Mouse (Mus musculus): ENCODE results near the gene Arhgap45. TPM values are rescaled to one million over a fixed set of nuclear protein-coding genes. Genes with fewer than 3 reads are reported as not detected.

The Arhgap45 gene
- total and polyA plus RNA-seq, 2 experiments from 2014 or later: 1.7 to 2.3 TPM

DNA sequence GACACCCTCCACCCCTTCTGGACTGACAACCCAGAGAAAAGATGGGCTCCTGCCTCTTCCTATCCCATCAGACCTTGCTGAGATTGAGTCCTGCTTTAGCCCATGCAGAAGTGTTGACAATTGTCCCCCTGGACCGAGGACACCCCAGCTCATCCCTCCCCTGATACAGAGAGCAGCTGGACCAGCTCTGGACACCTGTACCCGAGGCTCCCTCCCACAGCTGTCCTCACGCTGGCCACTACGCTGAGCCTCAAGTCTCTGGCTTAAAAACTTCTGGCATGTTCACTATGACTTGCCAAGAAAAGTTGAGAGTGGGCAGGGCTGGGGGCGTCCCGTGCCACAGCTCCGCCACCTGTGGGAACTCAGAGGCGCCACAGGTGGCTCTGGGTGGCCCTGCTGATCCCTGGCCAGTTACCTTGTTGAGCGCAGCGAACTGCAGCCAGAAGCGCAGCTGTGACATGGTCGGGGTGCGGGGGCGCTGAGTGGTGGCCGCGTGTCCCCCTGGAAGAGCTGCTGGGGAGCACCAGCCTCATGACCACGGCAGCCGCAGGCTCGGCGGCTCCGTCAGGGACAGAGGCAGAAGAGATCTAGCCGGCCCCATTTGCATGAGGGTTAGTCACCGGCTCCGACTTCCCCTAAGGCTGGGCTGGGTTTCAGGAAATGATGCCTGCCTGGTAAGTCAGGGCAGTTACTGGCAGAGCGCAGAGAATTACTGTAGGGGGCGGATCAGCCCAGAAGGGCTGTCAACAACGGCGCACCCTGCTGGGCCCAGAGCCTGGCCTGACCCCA, 58.6 kb downstream of the Arhgap45 start:
- no peak overlapping the region for H3K9ac ChIP-seq
- no peak for DNase-seq
- peaks cover 19% of the 10 kb centered on the region; the same call in 1 of the 2 replicates for H3K36me3 ChIP-seq (ENCODE audit: insufficient read depth)
- no peaks in the 10 kb centered on the region for H3K9me3 ChIP-seq (ENCODE audit: low read length)
- H3K4me1 ChIP-seq (ENCODE audit: insufficient read depth): no peaks in the 10 kb centered on the region
- H3K4me3 ChIP-seq (ENCODE audit: low read depth, low read length): no peak overlapping the region
- H3K27me3 ChIP-seq (ENCODE audit: insufficient read depth, low read length): no peaks in the 10 kb centered on the region
- 0 out of 2 replicates have a peak, but pooled peaks have one; percentile 29 for ATAC-seq
- no peak overlapping the region for H3K27ac ChIP-seq (ENCODE audit: low read depth, low read length)
- WGBS: 26% methylated on average over 28 of the region's 28 CpGs
- H3K4me2 ChIP-seq (ENCODE audit: low read depth): peak overlapping the region; percentile 15; the same call in 1 of the 2 replicates
- TF ChIP-seq CTCF (IDR thresholded peaks at IDR 0.05; ENCODE audit: low read depth): no peak

DNA sequence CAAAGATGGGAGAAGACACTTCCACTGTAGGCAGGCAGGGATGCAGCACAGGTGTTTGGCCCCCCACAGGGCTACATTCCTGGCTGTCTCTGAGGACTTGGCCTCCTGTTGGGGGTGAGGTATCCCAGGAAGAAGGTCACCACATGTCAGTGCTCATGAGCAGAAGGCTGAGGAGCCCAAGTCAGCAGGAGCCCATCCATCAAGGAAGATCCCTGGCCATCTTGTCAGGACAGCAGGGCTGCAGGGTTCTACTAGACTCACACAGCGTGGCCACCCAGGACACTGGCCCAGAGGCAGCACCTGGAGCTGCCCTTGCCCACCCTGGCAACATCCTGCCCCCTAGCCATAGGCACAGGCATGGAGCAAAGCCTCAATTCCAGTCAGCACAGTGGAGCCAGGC, 59.5 kb downstream of the Arhgap45 start:
- WGBS: 43% methylated on average over 1 of the region's 1 CpGs

DNA sequence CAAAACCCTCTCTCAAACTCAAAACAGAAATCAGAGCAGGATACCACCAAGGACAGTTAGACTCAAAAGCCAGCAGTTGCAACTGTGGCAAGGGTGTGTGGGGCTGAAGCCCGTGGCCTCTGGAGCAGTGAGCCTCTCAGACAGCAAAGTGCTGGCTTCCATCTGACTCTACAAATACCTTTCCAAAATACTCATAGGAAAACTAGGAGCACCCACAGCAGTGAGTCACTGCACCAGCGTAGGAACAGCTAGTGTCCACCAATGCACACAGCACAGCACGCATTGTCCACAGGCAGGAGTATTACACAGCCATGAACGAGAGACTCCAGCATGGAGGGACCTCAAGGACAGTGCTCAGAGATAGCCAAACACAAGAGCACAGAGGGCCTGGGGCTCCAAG, 59.9 kb downstream of the Arhgap45 start:
- ATAC-seq (no peak), DNase-seq (no peak)
- Histone ChIP-seq H3K36me3 (ENCODE audit: insufficient read depth) (peaks cover 31% of the 10 kb centered on the region), H3K27me3 (ENCODE audit: insufficient read depth, low read length) (no peaks in the 10 kb centered on the region), H3K4me1 (ENCODE audit: insufficient read depth) (no peaks in the 10 kb centered on the region), H3K9me3 (ENCODE audit: low read length) (no peaks in the 10 kb centered on the region), H3K4me3 (ENCODE audit: low read depth, low read length) (no peak overlapping the region), H3K27ac (ENCODE audit: low read depth, low read length) (no peak overlapping the region), H3K4me2 (ENCODE audit: low read depth) (no peak overlapping the region), H3K9ac (no peak overlapping the region)
- no peak for TF ChIP-seq CTCF (IDR thresholded peaks at IDR 0.05; ENCODE audit: low read depth)
- WGBS: 91% methylated on average over 4 of the region's 4 CpGs

More for the DNA sequence above, 59.5 kb downstream of the Arhgap45 start:
- no peaks in the 10 kb centered on the region for H3K27me3 ChIP-seq (ENCODE audit: insufficient read depth, low read length)
- TF ChIP-seq CTCF (IDR thresholded peaks at IDR 0.05; ENCODE audit: low read depth): no peak
- no peaks in the 10 kb centered on the region for H3K9me3 ChIP-seq (ENCODE audit: low read length)
- DNase-seq (no peak), ATAC-seq (no peak)
- H3K4me3 ChIP-seq (ENCODE audit: low read depth, low read length): no peak overlapping the region
- no peak overlapping the region for H3K9ac ChIP-seq
- H3K4me2 ChIP-seq (ENCODE audit: low read depth): no peak overlapping the region
- no peak overlapping the region for H3K27ac ChIP-seq (ENCODE audit: low read depth, low read length)
- peaks cover 26% of the 10 kb centered on the region for H3K36me3 ChIP-seq (ENCODE audit: insufficient read depth)
- no peaks in the 10 kb centered on the region for H3K4me1 ChIP-seq (ENCODE audit: insufficient read depth)

DNA sequence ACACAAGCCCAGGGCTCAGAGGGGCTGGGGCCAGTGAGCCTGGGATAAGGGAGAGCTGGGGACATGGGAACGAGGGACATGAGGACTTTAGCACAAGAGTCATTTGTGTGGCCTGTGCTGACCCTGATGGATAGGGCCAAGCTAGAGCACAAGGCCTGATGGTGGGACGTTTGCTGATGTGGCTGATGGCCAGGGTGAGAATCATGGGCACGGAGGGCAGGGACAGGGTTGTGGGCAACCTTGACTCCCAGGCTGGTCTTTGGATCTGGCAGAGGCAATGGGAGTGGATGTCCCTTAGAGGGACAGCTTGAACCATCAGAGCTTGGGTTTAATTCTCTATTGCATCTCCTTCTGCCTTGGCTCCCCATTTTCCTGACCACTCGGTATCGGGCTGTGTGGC, 60.9 kb downstream of the Arhgap45 start:
- no peaks in the 10 kb centered on the region for H3K4me1 ChIP-seq (ENCODE audit: insufficient read depth)
- H3K4me2 ChIP-seq (ENCODE audit: low read depth): no peak overlapping the region
- no peaks in the 10 kb centered on the region for H3K9me3 ChIP-seq (ENCODE audit: low read length)
- H3K36me3 ChIP-seq (ENCODE audit: insufficient read depth): peaks cover 40% of the 10 kb centered on the region
- TF ChIP-seq CTCF (IDR thresholded peaks at IDR 0.05; ENCODE audit: low read depth): no peak
- H3K9ac ChIP-seq: no peak overlapping the region
- WGBS: 95% methylated on average over 5 of the region's 5 CpGs
- ATAC-seq: no peak
- H3K27ac ChIP-seq (ENCODE audit: low read depth, low read length): no peak overlapping the region
- H3K4me3 ChIP-seq (ENCODE audit: low read depth, low read length): no peak overlapping the region
- H3K27me3 ChIP-seq (ENCODE audit: insufficient read depth, low read length): no peaks in the 10 kb centered on the region
- DNase-seq: no peak

DNA sequence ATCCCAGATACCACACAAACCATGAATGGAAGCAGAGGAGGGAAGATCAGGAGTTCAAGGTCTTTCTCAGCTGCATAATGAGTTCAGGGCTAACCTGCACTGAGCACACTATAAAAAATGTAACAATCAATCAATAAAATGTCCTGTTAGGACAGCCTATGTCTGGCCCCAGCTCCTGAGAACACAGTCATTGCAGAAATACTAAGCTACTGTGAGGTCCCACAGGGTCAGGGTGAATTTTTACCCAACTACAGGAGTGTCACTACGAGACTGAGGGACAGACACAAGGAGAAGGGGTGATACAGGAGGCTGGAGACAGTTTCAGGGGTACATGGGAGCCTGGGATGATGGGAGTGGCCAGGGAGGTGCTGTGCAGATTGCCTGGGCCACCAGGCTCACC, 61.9 kb downstream of the Arhgap45 start:
- 71% methylated on average over 1 of the region's 1 CpGs for WGBS
- H3K4me3 ChIP-seq (ENCODE audit: low read depth, low read length): no peak overlapping the region
- H3K4me1 ChIP-seq (ENCODE audit: insufficient read depth): no peaks in the 10 kb centered on the region
- peaks cover 49% of the 10 kb centered on the region for H3K36me3 ChIP-seq (ENCODE audit: insufficient read depth)
- H3K4me2 ChIP-seq (ENCODE audit: low read depth): no peak overlapping the region
- no peak overlapping the region for H3K27ac ChIP-seq (ENCODE audit: low read depth, low read length)
- H3K9ac ChIP-seq: no peak overlapping the region
- no peaks in the 10 kb centered on the region for H3K27me3 ChIP-seq (ENCODE audit: insufficient read depth, low read length)
- TF ChIP-seq CTCF (IDR thresholded peaks at IDR 0.05; ENCODE audit: low read depth): no peak
- ATAC-seq (no peak), DNase-seq (no peak)
- no peaks in the 10 kb centered on the region for H3K9me3 ChIP-seq (ENCODE audit: low read length)

DNA sequence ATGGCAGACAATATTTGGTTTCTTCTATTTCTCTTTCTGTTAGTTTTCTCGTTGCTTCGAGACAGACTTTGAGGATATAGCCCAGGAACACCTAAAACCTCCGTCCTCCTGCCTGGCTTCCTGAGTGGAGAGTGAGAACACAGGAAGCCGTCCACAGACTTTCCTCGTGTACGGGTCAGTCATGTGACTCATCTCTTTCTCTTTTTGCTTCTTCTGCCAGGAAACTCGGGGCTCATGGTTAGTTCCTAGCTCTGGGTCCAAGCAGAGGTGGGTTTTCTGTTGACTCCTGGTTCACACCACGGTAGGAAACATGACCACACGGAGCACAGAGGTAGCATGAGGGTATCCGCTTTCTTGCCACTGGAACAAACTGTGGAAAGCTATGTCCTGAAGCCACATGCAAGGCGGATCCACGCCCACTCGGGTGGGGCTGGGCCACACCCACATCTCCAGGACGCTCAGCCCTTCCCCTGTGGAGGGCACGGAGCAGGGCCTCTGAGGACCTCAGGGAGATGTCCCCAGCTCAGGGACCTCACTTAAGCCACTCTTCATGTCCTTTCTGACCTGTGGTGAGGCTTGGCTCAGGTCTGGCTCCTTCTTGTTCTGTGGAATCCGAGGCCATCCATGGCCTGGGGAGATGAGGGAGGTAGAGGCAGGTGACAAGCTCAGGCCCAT, 64.1 kb downstream of the Arhgap45 start:
- ATAC-seq (no peak), DNase-seq (no peak)
- no peak overlapping the region for H3K9ac ChIP-seq
- no peaks in the 10 kb centered on the region for H3K4me1 ChIP-seq (ENCODE audit: insufficient read depth)
- WGBS: 88% methylated on average over 16 of the region's 16 CpGs
- no peaks in the 10 kb centered on the region for H3K27me3 ChIP-seq (ENCODE audit: insufficient read depth, low read length)
- peaks cover 58% of the 10 kb centered on the region for H3K36me3 ChIP-seq (ENCODE audit: insufficient read depth)
- no peak overlapping the region for H3K4me3 ChIP-seq (ENCODE audit: low read depth, low read length)
- H3K27ac ChIP-seq (ENCODE audit: low read depth, low read length): no peak overlapping the region
- no peak overlapping the region for H3K4me2 ChIP-seq (ENCODE audit: low read depth)
- no peak for TF ChIP-seq CTCF (IDR thresholded peaks at IDR 0.05; ENCODE audit: low read depth)
- H3K9me3 ChIP-seq (ENCODE audit: low read length): no peaks in the 10 kb centered on the region

Other genes with a start within 250 kb of the Arhgap45 start
Only the 30 nearest of the 34 such genes appear.
- gene Prss57, start 225.7 kb upstream of the Arhgap45 start, total RNA-seq (2014; rRNA removed): 0.31 TPM in 1 of 2 replicates, not detected in the other
- gene Prss57, start 225.7 kb upstream of the Arhgap45 start, polyA plus RNA-seq (2015; fragmentation: Nextera tagmentation; extraction: Ambion mirVana): 0.35 and 0.67 TPM in 2 replicates
- gene Palm, start 223.1 kb upstream of the Arhgap45 start, total RNA-seq (2014; rRNA removed): 154 and 178 TPM in 2 replicates
- 351 and 365 TPM in 2 replicates for gene Palm, start 223.1 kb upstream of the Arhgap45 start, polyA plus RNA-seq (2015; fragmentation: Nextera tagmentation; extraction: Ambion mirVana)
- gene Misp, start 195.7 kb upstream of the Arhgap45 start, total RNA-seq (2014; rRNA removed): 0.24 and 0.77 TPM in 2 replicates
- 0.09 and 0.41 TPM in 2 replicates for gene Misp, start 195.7 kb upstream of the Arhgap45 start, polyA plus RNA-seq (2015; fragmentation: Nextera tagmentation; extraction: Ambion mirVana)
- 92.9 and 97.3 TPM in 2 replicates for gene Ptbp1, start 162.2 kb upstream of the Arhgap45 start, total RNA-seq (2014; rRNA removed)
- gene Ptbp1, start 162.2 kb upstream of the Arhgap45 start, polyA plus RNA-seq (2015; fragmentation: Nextera tagmentation; extraction: Ambion mirVana): 53.7 and 55.7 TPM in 2 replicates
- gene Prtn3, start 142.2 kb upstream of the Arhgap45 start, total RNA-seq (2014; rRNA removed): 4.9 and 7.8 TPM in 2 replicates
- 14.9 and 15.4 TPM in 2 replicates for gene Prtn3, start 142.2 kb upstream of the Arhgap45 start, polyA plus RNA-seq (2015; fragmentation: Nextera tagmentation; extraction: Ambion mirVana)
- gene Plppr3, start 142.0 kb upstream of the Arhgap45 start, total RNA-seq (2014; rRNA removed): 427 and 473 TPM in 2 replicates
- gene Plppr3, start 142.0 kb upstream of the Arhgap45 start, polyA plus RNA-seq (2015; fragmentation: Nextera tagmentation; extraction: Ambion mirVana): 309 and 328 TPM in 2 replicates
- gene Elane, start 130.4 kb upstream of the Arhgap45 start, total RNA-seq (2014; rRNA removed): not detected in 2 replicates
- 0.15 TPM in 1 of 2 replicates, not detected in the other for gene Elane, start 130.4 kb upstream of the Arhgap45 start, polyA plus RNA-seq (2015; fragmentation: Nextera tagmentation; extraction: Ambion mirVana)
- not detected in 2 replicates for gene Cfd, start 125.8 kb upstream of the Arhgap45 start, total RNA-seq (2014; rRNA removed)
- gene Cfd, start 125.8 kb upstream of the Arhgap45 start, polyA plus RNA-seq (2015; fragmentation: Nextera tagmentation; extraction: Ambion mirVana): not detected in 2 replicates
- 47.0 and 60.9 TPM in 2 replicates for gene Med16, start 107.7 kb upstream of the Arhgap45 start, total RNA-seq (2014; rRNA removed)
- gene Med16, start 107.7 kb upstream of the Arhgap45 start, polyA plus RNA-seq (2015; fragmentation: Nextera tagmentation; extraction: Ambion mirVana): 46.1 and 56.0 TPM in 2 replicates
- gene Gm26602, start 105.8 kb upstream of the Arhgap45 start, total RNA-seq (2014; rRNA removed): not detected in 2 replicates
- gene Gm26602, start 105.8 kb upstream of the Arhgap45 start, polyA plus RNA-seq (2015; fragmentation: Nextera tagmentation; extraction: Ambion mirVana): 34.4 and 39.2 TPM in 2 replicates
- gene Kiss1r, start 99.7 kb upstream of the Arhgap45 start, total RNA-seq (2014; rRNA removed): 4.2 and 5.4 TPM in 2 replicates
- 3.4 and 3.6 TPM in 2 replicates for gene Kiss1r, start 99.7 kb upstream of the Arhgap45 start, polyA plus RNA-seq (2015; fragmentation: Nextera tagmentation; extraction: Ambion mirVana)
- gene R3hdm4, start 95.4 kb upstream of the Arhgap45 start, total RNA-seq (2014; rRNA removed): 117 and 129 TPM in 2 replicates
- gene R3hdm4, start 95.4 kb upstream of the Arhgap45 start, polyA plus RNA-seq (2015; fragmentation: Nextera tagmentation; extraction: Ambion mirVana): 282 and 333 TPM in 2 replicates
- gene Arid3a, start 89.6 kb upstream of the Arhgap45 start, total RNA-seq (2014; rRNA removed): 7.1 and 7.9 TPM in 2 replicates
- gene Arid3a, start 89.6 kb upstream of the Arhgap45 start, polyA plus RNA-seq (2015; fragmentation: Nextera tagmentation; extraction: Ambion mirVana): 1.0 and 2.1 TPM in 2 replicates
- 58.2 and 84.6 TPM in 2 replicates for gene Wdr18, start 56.5 kb upstream of the Arhgap45 start, total RNA-seq (2014; rRNA removed)
- gene Wdr18, start 56.5 kb upstream of the Arhgap45 start, polyA plus RNA-seq (2015; fragmentation: Nextera tagmentation; extraction: Ambion mirVana): 91.9 and 107 TPM in 2 replicates
- gene Grin3b, start 45.9 kb upstream of the Arhgap45 start, total RNA-seq (2014; rRNA removed): 0.14 and 0.15 TPM in 2 replicates
- 0.09 and 0.18 TPM in 2 replicates for gene Grin3b, start 45.9 kb upstream of the Arhgap45 start, polyA plus RNA-seq (2015; fragmentation: Nextera tagmentation; extraction: Ambion mirVana)
- 109 and 129 TPM in 2 replicates for gene Tmem259, start 32.3 kb upstream of the Arhgap45 start, total RNA-seq (2014; rRNA removed)
- 25.6 and 26.5 TPM in 2 replicates for gene Tmem259, start 32.3 kb upstream of the Arhgap45 start, polyA plus RNA-seq (2015; fragmentation: Nextera tagmentation; extraction: Ambion mirVana)
- 19.5 and 28.2 TPM in 2 replicates for gene Cnn2, start 28.1 kb upstream of the Arhgap45 start, total RNA-seq (2014; rRNA removed)
- gene Cnn2, start 28.1 kb upstream of the Arhgap45 start, polyA plus RNA-seq (2015; fragmentation: Nextera tagmentation; extraction: Ambion mirVana): 15.7 and 17.0 TPM in 2 replicates
- 6.1 and 6.2 TPM in 2 replicates for gene Abca7, start 20.2 kb upstream of the Arhgap45 start, total RNA-seq (2014; rRNA removed)
- 1.1 TPM in 2 replicates for gene Abca7, start 20.2 kb upstream of the Arhgap45 start, polyA plus RNA-seq (2015; fragmentation: Nextera tagmentation; extraction: Ambion mirVana)
- gene Polr2e, start 23.1 kb downstream of the Arhgap45 start, total RNA-seq (2014; rRNA removed): 104 and 129 TPM in 2 replicates
- gene Polr2e, start 23.1 kb downstream of the Arhgap45 start, polyA plus RNA-seq (2015; fragmentation: Nextera tagmentation; extraction: Ambion mirVana): 168 and 184 TPM in 2 replicates
- 401 and 478 TPM in 2 replicates for gene Gpx4, start 30.5 kb downstream of the Arhgap45 start, total RNA-seq (2014; rRNA removed)
- 644 and 800 TPM in 2 replicates for gene Gpx4, start 30.5 kb downstream of the Arhgap45 start, polyA plus RNA-seq (2015; fragmentation: Nextera tagmentation; extraction: Ambion mirVana)
- gene Sbno2, start 88.9 kb downstream of the Arhgap45 start, total RNA-seq (2014; rRNA removed): 19.2 and 24.2 TPM in 2 replicates
- gene Sbno2, start 88.9 kb downstream of the Arhgap45 start, polyA plus RNA-seq (2015; fragmentation: Nextera tagmentation; extraction: Ambion mirVana): 4.6 and 6.8 TPM in 2 replicates
- gene Stk11, start 99.2 kb downstream of the Arhgap45 start, total RNA-seq (2014; rRNA removed): 77.2 and 77.8 TPM in 2 replicates
- 13.6 and 14.8 TPM in 2 replicates for gene Stk11, start 99.2 kb downstream of the Arhgap45 start, polyA plus RNA-seq (2015; fragmentation: Nextera tagmentation; extraction: Ambion mirVana)
- gene Atp5d, start 122.0 kb downstream of the Arhgap45 start, total RNA-seq (2014; rRNA removed): 154 and 193 TPM in 2 replicates
- gene Atp5d, start 122.0 kb downstream of the Arhgap45 start, polyA plus RNA-seq (2015; fragmentation: Nextera tagmentation; extraction: Ambion mirVana): 633 and 650 TPM in 2 replicates
- 114 and 151 TPM in 2 replicates for gene Cbarp, start 124.2 kb downstream of the Arhgap45 start, total RNA-seq (2014; rRNA removed)
- gene Cbarp, start 124.2 kb downstream of the Arhgap45 start, polyA plus RNA-seq (2015; fragmentation: Nextera tagmentation; extraction: Ambion mirVana): 57.5 and 68.2 TPM in 2 replicates
- gene Midn, start 131.6 kb downstream of the Arhgap45 start, total RNA-seq (2014; rRNA removed): 91.5 and 120 TPM in 2 replicates
- gene Midn, start 131.6 kb downstream of the Arhgap45 start, polyA plus RNA-seq (2015; fragmentation: Nextera tagmentation; extraction: Ambion mirVana): 19.3 and 21.3 TPM in 2 replicates
- gene Cirbp, start 149.3 kb downstream of the Arhgap45 start, total RNA-seq (2014; rRNA removed): 345 and 424 TPM in 2 replicates
- 834 and 838 TPM in 2 replicates for gene Cirbp, start 149.3 kb downstream of the Arhgap45 start, polyA plus RNA-seq (2015; fragmentation: Nextera tagmentation; extraction: Ambion mirVana)
- 4.2 and 5.0 TPM in 2 replicates for gene 1600002K03Rik, start 156.3 kb downstream of the Arhgap45 start, total RNA-seq (2014; rRNA removed)
- 5.0 and 6.0 TPM in 2 replicates for gene 1600002K03Rik, start 156.3 kb downstream of the Arhgap45 start, polyA plus RNA-seq (2015; fragmentation: Nextera tagmentation; extraction: Ambion mirVana)
- gene Efna2, start 162.8 kb downstream of the Arhgap45 start, total RNA-seq (2014; rRNA removed): 29.0 and 30.9 TPM in 2 replicates
- 30.6 and 31.3 TPM in 2 replicates for gene Efna2, start 162.8 kb downstream of the Arhgap45 start, polyA plus RNA-seq (2015; fragmentation: Nextera tagmentation; extraction: Ambion mirVana)
- 57.6 and 60.7 TPM in 2 replicates for gene Mum1, start 209.8 kb downstream of the Arhgap45 start, total RNA-seq (2014; rRNA removed)
- gene Mum1, start 209.8 kb downstream of the Arhgap45 start, polyA plus RNA-seq (2015; fragmentation: Nextera tagmentation; extraction: Ambion mirVana): 41.1 and 50.4 TPM in 2 replicates
- 162 and 212 TPM in 2 replicates for gene Ndufs7, start 232.5 kb downstream of the Arhgap45 start, total RNA-seq (2014; rRNA removed)
- 343 and 394 TPM in 2 replicates for gene Ndufs7, start 232.5 kb downstream of the Arhgap45 start, polyA plus RNA-seq (2015; fragmentation: Nextera tagmentation; extraction: Ambion mirVana)

Measured in forebrain, postnatal 0 days (tissue).